In genomic region chr12:3890753-3891751, GRCm38 (mm10) we compare ENCODE assay signal across 8 mouse cellular contexts.
DNase-seq lines count a peak whose midpoint lies in the region; ATAC-seq lines count a peak whose summit lies in the region.

No protein-coding gene starts in this region.

- no peaks in the 10 kb centered on the region for H3K9me3 ChIP-seq in heart, embryonic 15.5 days (replicated peaks)
- H3K9me3 ChIP-seq in limb, embryonic 12.5 days, result no peaks in the 10 kb centered on the region
- no peaks in the 10 kb centered on the region for H3K9me3 ChIP-seq in midbrain, embryonic 10.5 days (replicated peaks)
- H3K9me3 ChIP-seq in stomach, embryonic 16.5 days (replicated peaks; ENCODE audit: control insufficient read depth, low read length), result no peaks in the 10 kb centered on the region

- no peaks in the 10 kb centered on the region for H3K27me3 ChIP-seq in heart, embryonic 15.5 days
- H3K27me3 ChIP-seq in limb, embryonic 12.5 days, result no peaks in the 10 kb centered on the region
- peaks cover 33% of the 10 kb centered on the region for H3K27me3 ChIP-seq in midbrain, embryonic 10.5 days (ENCODE audit: low read depth, poor library complexity, severe bottlenecking)
- H3K27me3 ChIP-seq in stomach, embryonic 16.5 days (ENCODE audit: control insufficient read depth, insufficient read depth, low read length), result no peaks in the 10 kb centered on the region

- H3K27ac ChIP-seq in heart, embryonic 15.5 days, result peak overlapping the region; percentile 87
- H3K27ac ChIP-seq in limb, embryonic 12.5 days, result peak overlapping the region; percentile 96
- peak overlapping the region; percentile 97 for H3K27ac ChIP-seq in midbrain, embryonic 10.5 days (replicated peaks)
- H3K27ac ChIP-seq in stomach, embryonic 16.5 days (ENCODE audit: low read length), result peak overlapping the region; percentile 72

- H3K4me2 ChIP-seq in heart, embryonic 15.5 days, result peak overlapping the region; percentile 84
- H3K4me2 ChIP-seq in limb, embryonic 12.5 days, result peak overlapping the region; percentile 82
- H3K4me2 ChIP-seq in stomach, embryonic 16.5 days (ENCODE audit: low read depth, low read length), result peak overlapping the region; percentile 84

- ATAC-seq in heart, embryonic 15.5 days (replicated peaks; ENCODE audit: insufficient number of reproducible peaks, insufficient read depth, low FRiP score, low read depth), result peak; percentile 64
- ATAC-seq in limb, embryonic 12.5 days (ENCODE audit: insufficient number of reproducible peaks, insufficient read depth, low FRiP score, low TSS enrichment, low read depth), result peak; percentile 76
- peak; percentile 76 for ATAC-seq in stomach, embryonic 16.5 days (ENCODE audit: insufficient read depth, low FRiP score)

- peaks cover 9% of the 10 kb centered on the region for H3K36me3 ChIP-seq in heart, embryonic 15.5 days
- H3K36me3 ChIP-seq in limb, embryonic 12.5 days, result peaks cover 28% of the 10 kb centered on the region
- peaks cover 21% of the 10 kb centered on the region for H3K36me3 ChIP-seq in midbrain, embryonic 10.5 days
- peaks cover 3% of the 10 kb centered on the region; the same call in 1 of the 2 replicates for H3K36me3 ChIP-seq in stomach, embryonic 16.5 days (ENCODE audit: control insufficient read depth, insufficient read depth, low read length)

- WGBS in heart, embryonic 15.5 days, result 6% methylated on average over 35 of the region's 45 CpGs
- WGBS in limb, embryonic 12.5 days, result 2% methylated on average over 37 of the region's 45 CpGs
- WGBS in midbrain, embryonic 10.5 days, result 2% methylated on average over 44 of the region's 45 CpGs
- WGBS in stomach, embryonic 16.5 days, result 3% methylated on average over 42 of the region's 45 CpGs

- H3K9ac ChIP-seq in heart, embryonic 15.5 days, result peak overlapping the region; percentile 61
- peak overlapping the region; percentile 81 for H3K9ac ChIP-seq in limb, embryonic 12.5 days (replicated peaks)
- peak overlapping the region; percentile 77 for H3K9ac ChIP-seq in stomach, embryonic 16.5 days (ENCODE audit: low read length)

- H3K4me3 ChIP-seq in heart, embryonic 15.5 days, result peak overlapping the region; percentile 55
- H3K4me3 ChIP-seq in limb, embryonic 12.5 days (replicated peaks), result peak overlapping the region; percentile 54
- H3K4me3 ChIP-seq in midbrain, embryonic 10.5 days, result peak overlapping the region; percentile 71
- peak overlapping the region; percentile 53 for H3K4me3 ChIP-seq in stomach, embryonic 16.5 days (replicated peaks; ENCODE audit: low read length)

- DNase-seq in R1 (ENCODE audit: low read depth, low spot score), result peak; percentile 89
- peak; percentile 36 for DNase-seq in c-Kit-positive CD71-positive TER-119-positive erythroid progenitor cells, embryonic 14.5 days (ENCODE audit: low spot score)
- peak; percentile 89 for DNase-seq in midbrain, embryonic 10.5 days (ENCODE audit: low spot score)
- no peak for DNase-seq in urinary bladder, adult 2 months (ENCODE audit: low spot score)
- DNase-seq in cerebellum, adult 8-10 months, result no peak

- H3K4me1 ChIP-seq in heart, embryonic 15.5 days (replicated peaks), result peaks cover 82% of the 10 kb centered on the region
- H3K4me1 ChIP-seq in limb, embryonic 12.5 days (replicated peaks), result peaks cover 69% of the 10 kb centered on the region
- peaks cover 79% of the 10 kb centered on the region for H3K4me1 ChIP-seq in midbrain, embryonic 10.5 days
- H3K4me1 ChIP-seq in stomach, embryonic 16.5 days (ENCODE audit: control insufficient read depth, insufficient read depth, low read length), result peaks cover 56% of the 10 kb centered on the region

Comparison
In these comparisons a context has a peak if more than half of its experiments do, and no peak if none do; other contexts are left out.
1. DNase-seq: peak in R1 (single experiment), c-Kit-positive CD71-positive TER-119-positive erythroid progenitor cells, embryonic 14.5 days (single experiment) and midbrain, embryonic 10.5 days (single experiment); none in urinary bladder, adult 2 months (single experiment) and cerebellum, adult 8-10 months (single experiment).
2. Peak in every context shown above with its lines, with median percentiles within 50 percentile points of each other: ATAC-seq, H3K27ac ChIP-seq, H3K4me2 ChIP-seq, H3K4me3 ChIP-seq and H3K9ac ChIP-seq.